Mouse (Mus musculus): Measurements from ENCODE around the gene Eif2d.

- no peak for TF ChIP-seq USF1 (IDR thresholded peaks at IDR 0.05; ENCODE audit: low read depth)
- peak; percentile 63 for TF ChIP-seq CTCF (IDR thresholded peaks at IDR 0.05; ENCODE audit: control insufficient read depth, insufficient read depth, insufficient read length)
- TF ChIP-seq MYOD1 (IDR thresholded peaks at IDR 0.05; ENCODE audit: control insufficient read depth, insufficient read length, low read depth), result no peak
- no peak for TF ChIP-seq MYOG (IDR thresholded peaks at IDR 0.05; ENCODE audit: control insufficient read depth, extremely low read depth, insufficient read length)
Observed at GRCm38 (mm10) chr1:131155456-131155855, 2.5 kb downstream of the Eif2d start.

All from C2C12 (cell line).